Mouse (Mus musculus): ENCODE measurements around the gene Eif5a. TPM values are rescaled to one million over a fixed set of nuclear protein-coding genes. Genes with fewer than 3 reads are reported as not detected.

Gene Eif5a
- total and polyA plus RNA-seq, 2 experiments, result 321 to 374 TPM

DNA sequence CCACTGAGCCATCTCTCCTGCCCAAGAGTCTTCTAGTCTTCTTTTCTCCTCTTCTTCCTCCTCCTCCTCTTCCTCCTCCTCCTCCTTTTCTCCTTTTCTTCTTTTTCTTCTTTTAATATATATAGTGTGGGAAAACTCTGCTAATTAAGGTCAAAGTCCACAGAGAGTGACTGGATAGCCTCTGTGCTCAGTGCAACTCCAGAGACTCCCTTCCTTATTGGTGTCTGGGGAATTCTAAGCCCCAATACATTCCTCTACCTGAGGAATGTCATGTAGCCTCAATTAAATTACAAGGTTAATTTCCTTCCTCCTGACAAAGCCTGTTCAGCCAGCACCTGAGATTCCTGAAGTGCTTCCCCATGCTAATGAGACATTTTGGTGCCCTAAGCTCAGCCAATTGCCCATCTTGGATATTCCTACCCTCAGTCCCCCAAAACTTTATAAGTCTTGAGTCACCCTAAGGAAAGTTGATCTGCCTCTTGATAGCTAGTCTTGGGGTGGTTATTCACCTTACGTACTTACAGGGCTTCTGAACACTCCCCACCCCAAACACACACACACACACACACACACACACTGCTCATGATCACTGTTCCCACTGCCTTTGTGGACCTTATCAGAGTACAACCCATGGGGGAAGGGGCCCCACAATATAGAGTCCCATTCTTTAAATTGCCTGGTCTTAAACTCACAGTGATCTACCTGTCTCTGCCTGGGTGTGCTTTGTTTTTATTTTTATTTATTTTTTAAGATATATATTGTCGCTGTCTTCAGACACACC is 51.3 kb downstream of the Eif5a start:
- no peaks in the 10 kb centered on the region for H3K4me1 ChIP-seq (ENCODE audit: control insufficient read depth, insufficient read depth, low read length)
- no peaks in the 10 kb centered on the region for H3K27me3 ChIP-seq (ENCODE audit: control insufficient read depth, insufficient read depth, low read length)
- no peak overlapping the region for H3K4me3 ChIP-seq (ENCODE audit: insufficient read depth, low read depth, low read length)
- H3K9ac ChIP-seq (ENCODE audit: low read depth, low read length), result no peak overlapping the region
- TF ChIP-seq CTCF (IDR thresholded peaks at IDR 0.05; ENCODE audit: low read depth, low read length) (no peak), POLR2A (IDR thresholded peaks at IDR 0.05; ENCODE audit: extremely low read depth, insufficient read depth, low read length) (no peak)
- WGBS, result 96% methylated on average over 2 of the region's 2 CpGs
- no peaks in the 10 kb centered on the region for H3K79me2 ChIP-seq (ENCODE audit: control insufficient read depth, insufficient read depth, low read length)
- no peak overlapping the region for H3K27ac ChIP-seq (replicated peaks; ENCODE audit: insufficient read depth, low read depth, low read length)
- DNase-seq (ENCODE audit: extremely low read depth, low read depth, low spot score), result no peak
- H3K36me3 ChIP-seq (ENCODE audit: control insufficient read depth, insufficient read depth, low read length), result no peaks in the 10 kb centered on the region

DNA sequence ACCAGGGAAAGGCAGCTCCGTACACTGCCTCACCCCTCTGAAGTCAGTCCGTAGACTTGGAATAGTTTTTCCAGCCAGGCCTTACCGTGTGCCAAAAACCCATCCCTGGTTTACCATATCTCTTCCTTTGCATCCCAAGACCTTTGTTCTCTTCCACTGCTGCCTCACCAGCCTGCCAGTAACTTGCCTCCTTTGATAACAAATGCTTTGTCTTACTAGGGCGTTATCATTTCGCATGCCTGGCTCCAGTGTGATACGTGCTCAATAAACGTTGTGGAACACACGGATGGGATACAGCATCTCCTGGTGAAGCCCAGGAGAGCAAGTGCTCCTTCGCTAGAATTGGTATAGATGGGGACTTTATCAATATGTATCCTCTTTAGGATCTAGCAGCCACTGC is 54.4 kb downstream of the Eif5a start:
- DNase-seq (ENCODE audit: extremely low read depth, low read depth, low spot score), result no peak
- H3K36me3 ChIP-seq (ENCODE audit: control insufficient read depth, insufficient read depth, low read length), result no peaks in the 10 kb centered on the region
- no peaks in the 10 kb centered on the region for H3K79me2 ChIP-seq (ENCODE audit: control insufficient read depth, insufficient read depth, low read length)
- H3K27ac ChIP-seq (replicated peaks; ENCODE audit: insufficient read depth, low read depth, low read length), result no peak overlapping the region
- H3K4me3 ChIP-seq (ENCODE audit: insufficient read depth, low read depth, low read length), result no peak overlapping the region
- no peaks in the 10 kb centered on the region for H3K27me3 ChIP-seq (ENCODE audit: control insufficient read depth, insufficient read depth, low read length)
- H3K9ac ChIP-seq (ENCODE audit: low read depth, low read length), result no peak overlapping the region
- TF ChIP-seq CTCF (IDR thresholded peaks at IDR 0.05; ENCODE audit: low read depth, low read length) (no peak), POLR2A (IDR thresholded peaks at IDR 0.05; ENCODE audit: extremely low read depth, insufficient read depth, low read length) (no peak)
- 61% methylated on average over 9 of the region's 9 CpGs for WGBS
- H3K4me1 ChIP-seq (ENCODE audit: control insufficient read depth, insufficient read depth, low read length), result no peaks in the 10 kb centered on the region

Other genes with a start within 250 kb of the Eif5a start
Only the 30 nearest of the 38 such genes appear.
- gene Polr2a, start 163.3 kb downstream of the Eif5a start, total RNA-seq (2014; rRNA removed), result 10.0 and 12.6 TPM in 2 replicates
- 9.9 and 10.6 TPM in 2 replicates for gene Polr2a, start 163.3 kb downstream of the Eif5a start, polyA plus RNA-seq (2012; rRNA removed)
- gene Slc35g3, start 160.0 kb downstream of the Eif5a start, total RNA-seq (2014; rRNA removed), result not detected in 2 replicates
- gene Slc35g3, start 160.0 kb downstream of the Eif5a start, polyA plus RNA-seq (2012; rRNA removed), result not detected in 2 replicates
- gene Zbtb4, start 156.0 kb downstream of the Eif5a start, total RNA-seq (2014; rRNA removed), result 2.6 and 4.4 TPM in 2 replicates
- gene Zbtb4, start 156.0 kb downstream of the Eif5a start, polyA plus RNA-seq (2012; rRNA removed), result 8.2 and 9.7 TPM in 2 replicates
- 0.46 and 0.54 TPM in 2 replicates for gene Chrnb1, start 126.0 kb downstream of the Eif5a start, total RNA-seq (2014; rRNA removed)
- 0.28 and 0.35 TPM in 2 replicates for gene Chrnb1, start 126.0 kb downstream of the Eif5a start, polyA plus RNA-seq (2012; rRNA removed)
- 0.18 and 0.20 TPM in 2 replicates for gene Fgf11, start 120.1 kb downstream of the Eif5a start, total RNA-seq (2014; rRNA removed)
- gene Fgf11, start 120.1 kb downstream of the Eif5a start, polyA plus RNA-seq (2012; rRNA removed), result 0.33 and 0.34 TPM in 2 replicates
- 2.3 and 2.4 TPM in 2 replicates for gene Tmem102, start 116.3 kb downstream of the Eif5a start, total RNA-seq (2014; rRNA removed)
- gene Tmem102, start 116.3 kb downstream of the Eif5a start, polyA plus RNA-seq (2012; rRNA removed), result 13.5 and 15.7 TPM in 2 replicates
- not detected in 2 replicates for gene Gm39566, start 106.7 kb downstream of the Eif5a start, total RNA-seq (2014; rRNA removed)
- gene Gm39566, start 106.7 kb downstream of the Eif5a start, polyA plus RNA-seq (2012; rRNA removed), result not detected in 2 replicates
- not detected in 2 replicates for gene Spem2, start 103.5 kb downstream of the Eif5a start, total RNA-seq (2014; rRNA removed)
- not detected in 2 replicates for gene Spem2, start 103.5 kb downstream of the Eif5a start, polyA plus RNA-seq (2012; rRNA removed)
- gene Spem1, start 99.8 kb downstream of the Eif5a start, total RNA-seq (2014; rRNA removed), result not detected in 2 replicates
- gene Spem1, start 99.8 kb downstream of the Eif5a start, polyA plus RNA-seq (2012; rRNA removed), result 0.09 TPM in 1 of 2 replicates, not detected in the other
- gene Nlgn2, start 84.2 kb downstream of the Eif5a start, total RNA-seq (2014; rRNA removed), result 0.18 and 0.34 TPM in 2 replicates
- gene Nlgn2, start 84.2 kb downstream of the Eif5a start, polyA plus RNA-seq (2012; rRNA removed), result 0.93 and 1.9 TPM in 2 replicates
- gene Tmem256, start 83.4 kb downstream of the Eif5a start, total RNA-seq (2014; rRNA removed), result 326 and 353 TPM in 2 replicates
- gene Tmem256, start 83.4 kb downstream of the Eif5a start, polyA plus RNA-seq (2012; rRNA removed), result 284 and 370 TPM in 2 replicates
- gene Plscr3, start 75.6 kb downstream of the Eif5a start, total RNA-seq (2014; rRNA removed), result 1.5 and 2.6 TPM in 2 replicates
- gene Plscr3, start 75.6 kb downstream of the Eif5a start, polyA plus RNA-seq (2012; rRNA removed), result 18.5 and 19.3 TPM in 2 replicates
- 0.07 and 0.18 TPM in 2 replicates for gene Tnk1, start 63.2 kb downstream of the Eif5a start, total RNA-seq (2014; rRNA removed)
- 0.17 TPM in 2 replicates for gene Tnk1, start 63.2 kb downstream of the Eif5a start, polyA plus RNA-seq (2012; rRNA removed)
- gene Tmem95, start 43.9 kb downstream of the Eif5a start, total RNA-seq (2014; rRNA removed), result not detected in 2 replicates
- gene Tmem95, start 43.9 kb downstream of the Eif5a start, polyA plus RNA-seq (2012; rRNA removed), result not detected in 2 replicates
- gene Kctd11, start 40.6 kb downstream of the Eif5a start, total RNA-seq (2014; rRNA removed), result 0.65 and 1.0 TPM in 2 replicates
- 0.68 and 1.6 TPM in 2 replicates for gene Kctd11, start 40.6 kb downstream of the Eif5a start, polyA plus RNA-seq (2012; rRNA removed)
- gene Acap1, start 26.4 kb downstream of the Eif5a start, total RNA-seq (2014; rRNA removed), result 1.2 and 1.9 TPM in 2 replicates
- 2.3 and 3.3 TPM in 2 replicates for gene Acap1, start 26.4 kb downstream of the Eif5a start, polyA plus RNA-seq (2012; rRNA removed)
- gene 2810408A11Rik, start 21.0 kb downstream of the Eif5a start, total RNA-seq (2014; rRNA removed), result 0.13 and 0.18 TPM in 2 replicates
- 0.06 and 0.11 TPM in 2 replicates for gene 2810408A11Rik, start 21.0 kb downstream of the Eif5a start, polyA plus RNA-seq (2012; rRNA removed)
- 10.1 and 14.0 TPM in 2 replicates for gene Neurl4, start 20.9 kb downstream of the Eif5a start, total RNA-seq (2014; rRNA removed)
- 12.6 and 20.7 TPM in 2 replicates for gene Neurl4, start 20.9 kb downstream of the Eif5a start, polyA plus RNA-seq (2012; rRNA removed)
- gene Gps2, start 8.1 kb downstream of the Eif5a start, total RNA-seq (2014; rRNA removed), result 7.0 and 8.5 TPM in 2 replicates
- gene Gps2, start 8.1 kb downstream of the Eif5a start, polyA plus RNA-seq (2012; rRNA removed), result 32.3 and 41.0 TPM in 2 replicates
- gene Ybx2, start 13.8 kb upstream of the Eif5a start, total RNA-seq (2014; rRNA removed), result not detected in 2 replicates
- gene Ybx2, start 13.8 kb upstream of the Eif5a start, polyA plus RNA-seq (2012; rRNA removed), result 0.20 TPM in 1 of 2 replicates, not detected in the other
- 0.60 and 0.83 TPM in 2 replicates for gene Slc2a4, start 26.2 kb upstream of the Eif5a start, total RNA-seq (2014; rRNA removed)
- gene Slc2a4, start 26.2 kb upstream of the Eif5a start, polyA plus RNA-seq (2012; rRNA removed), result 0.39 and 0.58 TPM in 2 replicates
- gene Cldn7, start 42.8 kb upstream of the Eif5a start, total RNA-seq (2014; rRNA removed), result 0.20 and 0.37 TPM in 2 replicates
- gene Cldn7, start 42.8 kb upstream of the Eif5a start, polyA plus RNA-seq (2012; rRNA removed), result 0.26 and 0.46 TPM in 2 replicates
- 6.6 and 13.4 TPM in 2 replicates for gene Ctdnep1, start 59.2 kb upstream of the Eif5a start, total RNA-seq (2014; rRNA removed)
- gene Ctdnep1, start 59.2 kb upstream of the Eif5a start, polyA plus RNA-seq (2012; rRNA removed), result 39.1 and 45.3 TPM in 2 replicates
- 19.5 and 21.3 TPM in 2 replicates for gene Elp5, start 60.6 kb upstream of the Eif5a start, total RNA-seq (2014; rRNA removed)
- 30.8 and 33.7 TPM in 2 replicates for gene Elp5, start 60.6 kb upstream of the Eif5a start, polyA plus RNA-seq (2012; rRNA removed)
- gene Gabarap, start 69.2 kb upstream of the Eif5a start, total RNA-seq (2014; rRNA removed), result 175 and 176 TPM in 2 replicates
- gene Gabarap, start 69.2 kb upstream of the Eif5a start, polyA plus RNA-seq (2012; rRNA removed), result 430 and 476 TPM in 2 replicates
- 8.0 and 8.5 TPM in 2 replicates for gene Phf23, start 73.8 kb upstream of the Eif5a start, total RNA-seq (2014; rRNA removed)
- gene Phf23, start 73.8 kb upstream of the Eif5a start, polyA plus RNA-seq (2012; rRNA removed), result 8.8 and 12.1 TPM in 2 replicates
- gene Dvl2, start 78.6 kb upstream of the Eif5a start, total RNA-seq (2014; rRNA removed), result 2.8 TPM in 2 replicates
- 3.7 and 4.5 TPM in 2 replicates for gene Dvl2, start 78.6 kb upstream of the Eif5a start, polyA plus RNA-seq (2012; rRNA removed)
- gene Acadvl, start 93.5 kb upstream of the Eif5a start, total RNA-seq (2014; rRNA removed), result 314 and 344 TPM in 2 replicates
- 302 and 314 TPM in 2 replicates for gene Acadvl, start 93.5 kb upstream of the Eif5a start, polyA plus RNA-seq (2012; rRNA removed)
- gene Dlg4, start 95.0 kb upstream of the Eif5a start, total RNA-seq (2014; rRNA removed), result 0.37 and 1.0 TPM in 2 replicates
- gene Dlg4, start 95.0 kb upstream of the Eif5a start, polyA plus RNA-seq (2012; rRNA removed), result 1.1 and 1.3 TPM in 2 replicates
- gene Asgr1, start 132.1 kb upstream of the Eif5a start, total RNA-seq (2014; rRNA removed), result 531 and 680 TPM in 2 replicates
- 730 and 786 TPM in 2 replicates for gene Asgr1, start 132.1 kb upstream of the Eif5a start, polyA plus RNA-seq (2012; rRNA removed)

Measured in liver, adult 2 months (tissue).